Mouse (Mus musculus) kidney, postnatal 36 days (tissue): ENCODE data around the gene Phex.

Experiments
- DNase-seq, 2 experiments: peaks; one replicate each; pipeline ENCODE4 v3.0.0; 2021 to 2022; ENCODE audit warnings: mixed read lengths in 2 of 2

Gene Phex

DNA sequence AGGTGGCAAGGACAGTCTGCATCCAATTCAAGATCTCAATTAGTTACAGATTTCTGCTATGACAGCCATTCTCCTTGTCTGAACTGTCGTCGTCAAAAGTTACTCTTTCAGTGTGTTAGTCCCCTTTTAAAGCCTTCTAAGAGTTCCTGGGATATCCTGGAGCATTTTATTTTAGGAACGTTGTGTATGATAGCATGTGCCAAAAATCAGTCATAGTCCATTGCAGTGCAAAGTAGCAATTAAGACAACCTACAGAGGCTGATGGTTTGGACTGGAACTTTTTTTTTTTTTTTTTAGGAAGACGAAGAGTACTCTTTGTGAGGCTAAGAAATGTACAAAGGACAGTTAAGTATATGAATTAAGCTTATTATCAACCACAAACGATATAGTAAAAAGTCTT, at the start of gene Phex:
Phex (minus strand) TSS at position 101 of the 400 bp plus-strand sequence.
- DNase-seq: no peak

DNA sequence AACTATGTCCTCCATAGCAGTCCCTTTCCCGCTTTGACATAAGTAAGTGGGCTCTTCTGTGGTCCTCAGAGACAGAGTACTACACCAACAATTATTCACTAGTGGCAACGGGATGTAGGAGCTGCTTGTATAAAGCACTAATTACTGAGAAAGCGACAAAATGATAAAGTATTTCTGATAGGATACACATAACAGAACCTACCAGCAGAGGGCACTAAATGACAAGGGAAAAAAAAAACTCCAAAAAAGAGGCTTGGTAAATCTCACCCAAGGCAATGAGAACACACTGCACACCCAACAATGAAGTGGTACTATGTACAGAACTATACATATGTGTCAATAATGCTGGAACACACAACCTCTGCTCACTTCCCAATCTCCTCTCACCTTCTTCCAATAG, 47.6 kb upstream of the Phex start:
- peak in 1 of 2 experiments; percentile 7 for DNase-seq

DNA sequence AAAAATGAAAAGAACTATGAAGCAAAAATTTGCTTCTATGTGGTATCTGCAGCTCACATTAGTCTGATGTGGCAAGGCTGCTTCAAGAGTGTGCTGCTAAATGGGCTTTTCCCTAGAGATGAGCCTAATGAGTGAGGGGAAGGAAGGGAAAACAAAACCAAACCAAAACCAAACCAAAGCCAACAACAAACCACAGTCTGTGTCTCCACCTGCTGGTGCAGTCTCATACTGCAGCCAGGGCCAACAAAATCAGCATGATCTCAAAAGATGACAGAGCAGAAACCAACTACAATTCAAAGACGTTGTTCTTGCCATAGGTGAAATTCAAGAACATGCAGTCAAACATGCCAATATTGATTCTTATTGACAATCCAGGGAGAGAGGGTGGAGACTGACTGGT, 39.3 kb upstream of the Phex start:
- DNase-seq: peak; percentile 23 to 72

DNA sequence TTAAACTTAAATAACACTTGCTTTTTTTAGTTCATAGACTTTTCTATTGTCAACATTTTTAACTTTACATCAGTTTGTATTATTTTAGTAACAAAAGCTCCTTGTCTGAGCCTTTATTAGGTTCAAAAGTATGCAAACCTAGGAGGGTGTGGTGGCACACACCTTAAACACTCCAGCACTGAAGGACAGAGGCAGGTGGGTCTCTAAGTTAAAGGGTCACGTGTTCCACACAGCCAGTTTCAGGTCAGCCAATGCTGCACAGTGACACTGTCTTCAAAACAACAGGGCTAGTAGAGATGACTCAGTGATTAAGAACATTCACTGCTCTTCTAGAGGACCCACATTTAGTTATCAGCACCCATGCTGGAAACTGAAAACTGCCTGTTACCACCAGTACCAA, 33.9 kb upstream of the Phex start:
- no peak for DNase-seq

DNA sequence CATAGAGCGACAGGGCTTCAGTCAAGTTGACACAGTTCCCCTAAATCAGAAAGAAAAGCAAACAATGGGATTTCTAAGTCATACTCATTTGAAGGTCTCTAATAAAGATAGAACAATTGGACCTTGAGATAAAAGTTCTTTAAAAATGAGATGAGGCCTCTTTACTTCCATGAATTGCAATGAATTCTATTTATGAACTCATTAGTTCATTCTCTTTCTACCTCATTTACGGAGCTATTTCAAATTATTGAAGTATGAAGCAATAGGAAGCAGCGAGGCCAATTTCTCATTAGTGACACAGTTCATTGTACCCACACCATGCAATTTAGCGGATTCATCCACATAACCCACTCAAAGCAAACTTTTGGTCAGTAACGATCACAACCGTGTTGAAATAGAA, 32.3 kb upstream of the Phex start:
- DNase-seq: no peak

DNA sequence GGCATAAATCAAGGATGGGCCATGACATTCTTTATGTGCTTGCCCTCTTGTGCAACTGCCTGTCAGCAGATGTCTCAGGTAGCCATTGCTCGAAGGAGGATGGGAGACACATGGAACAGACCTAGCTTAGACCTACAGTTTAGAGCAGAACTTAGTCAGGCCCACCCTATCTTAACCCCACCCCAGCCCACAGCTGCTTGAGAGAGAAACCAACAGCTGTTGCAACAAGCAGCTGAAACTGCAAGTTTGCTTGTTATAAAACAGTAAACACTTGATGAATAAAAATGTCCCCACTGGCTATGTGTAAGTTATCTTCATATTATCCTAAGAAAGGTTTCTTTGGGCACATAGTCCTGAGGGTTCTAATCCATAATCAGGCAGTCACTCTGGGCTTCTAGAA, 19.7 kb upstream of the Phex start:
- DNase-seq: no peak

DNA sequence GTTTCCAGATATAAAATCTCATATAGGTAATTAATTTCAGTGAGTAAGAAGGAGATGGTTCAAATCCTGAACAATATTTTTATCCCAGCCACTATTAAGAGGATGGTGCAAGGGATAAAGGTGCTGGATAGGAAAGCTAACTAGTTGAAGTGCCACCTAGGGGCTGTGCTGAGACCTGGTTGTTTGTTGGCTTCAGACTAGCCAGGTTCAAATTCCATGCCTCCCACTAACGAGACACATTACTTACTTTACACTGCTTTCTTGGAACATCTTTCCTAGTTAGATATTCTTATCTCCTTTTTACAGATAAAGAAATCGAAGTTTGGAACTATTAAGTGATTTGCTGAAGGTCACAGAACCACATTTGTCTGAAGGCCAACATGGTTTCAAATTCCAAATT, 4.3 kb upstream of the Phex start:
- peak in 1 of 2 experiments; percentile 1 for DNase-seq

DNA sequence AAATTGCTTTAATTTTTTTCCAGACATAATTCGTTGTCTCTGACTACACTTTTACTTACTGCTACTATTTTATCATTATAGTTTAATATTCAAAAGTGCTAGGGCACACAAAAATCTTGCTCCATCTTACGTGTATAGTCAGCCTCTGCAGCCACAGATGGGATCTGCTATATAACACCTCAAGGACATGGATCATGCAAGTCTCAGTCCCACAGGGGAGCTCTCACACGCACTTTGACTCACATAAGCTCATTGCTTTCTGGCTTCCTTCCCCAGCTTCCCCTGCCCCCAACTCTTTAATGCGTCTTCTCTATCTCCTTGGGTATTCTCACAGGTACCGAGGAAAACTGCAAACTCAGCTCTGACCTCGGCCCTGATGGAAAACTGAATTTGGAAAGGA, 10.2 kb downstream of the Phex start:
- DNase-seq: no peak

DNA sequence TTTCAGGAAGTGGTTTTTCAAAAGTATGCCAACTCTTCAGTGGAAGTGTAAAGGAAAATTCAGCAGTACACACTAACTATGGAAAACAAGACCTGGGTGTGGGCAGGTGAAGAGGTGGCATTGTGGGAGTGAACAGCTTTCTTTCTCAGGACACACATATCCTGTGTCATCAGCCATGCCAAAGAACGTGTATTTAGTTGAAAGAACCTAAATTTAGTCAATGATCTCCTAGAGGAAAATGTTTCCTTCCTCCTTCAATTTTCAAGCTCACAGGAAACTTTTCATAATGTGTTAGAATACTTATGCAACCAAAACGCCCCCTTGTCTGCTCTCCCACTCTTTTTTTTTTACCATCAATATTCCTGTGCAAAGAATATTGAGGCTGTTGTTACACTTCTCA, 23.9 kb downstream of the Phex start:
- no peak for DNase-seq

DNA sequence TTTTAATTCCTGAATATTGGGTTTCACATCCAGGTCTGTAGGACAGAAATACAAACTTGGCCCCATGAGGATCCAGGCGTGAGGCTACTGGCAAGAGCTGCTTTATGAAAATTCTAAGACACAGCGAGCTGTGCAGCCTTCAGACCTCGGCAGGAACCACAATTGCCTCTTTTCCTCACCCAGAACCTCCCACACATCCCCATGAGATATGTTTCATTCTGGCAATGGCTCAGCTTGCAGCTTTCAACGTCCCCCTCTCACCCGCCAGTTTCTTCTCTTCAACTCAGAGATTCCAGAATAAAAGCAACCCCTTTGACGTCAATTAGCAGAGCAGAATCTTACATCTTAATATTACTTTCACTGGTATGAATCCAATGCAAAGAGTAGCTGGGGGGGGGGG, 25.0 kb downstream of the Phex start:
- DNase-seq: no peak

DNA sequence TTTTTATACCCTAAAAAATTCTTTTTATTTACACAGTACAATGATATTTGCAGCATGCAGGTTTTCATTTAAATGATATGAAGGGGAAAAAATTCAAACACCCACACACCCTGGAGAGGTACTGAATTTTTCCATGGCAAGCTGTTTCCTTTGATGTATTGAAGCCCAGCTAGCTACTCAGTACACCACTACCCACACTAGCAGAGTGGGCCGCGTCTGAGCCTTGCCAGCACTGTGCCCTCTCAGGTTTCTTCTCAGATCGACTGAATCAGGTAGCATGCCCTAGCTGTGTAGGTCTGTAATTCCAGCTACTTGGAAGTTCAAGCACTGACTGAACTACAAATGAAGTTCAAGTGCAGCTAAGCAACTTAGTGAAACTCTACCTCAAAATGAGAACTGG, 26.7 kb downstream of the Phex start:
- DNase-seq: no peak

DNA sequence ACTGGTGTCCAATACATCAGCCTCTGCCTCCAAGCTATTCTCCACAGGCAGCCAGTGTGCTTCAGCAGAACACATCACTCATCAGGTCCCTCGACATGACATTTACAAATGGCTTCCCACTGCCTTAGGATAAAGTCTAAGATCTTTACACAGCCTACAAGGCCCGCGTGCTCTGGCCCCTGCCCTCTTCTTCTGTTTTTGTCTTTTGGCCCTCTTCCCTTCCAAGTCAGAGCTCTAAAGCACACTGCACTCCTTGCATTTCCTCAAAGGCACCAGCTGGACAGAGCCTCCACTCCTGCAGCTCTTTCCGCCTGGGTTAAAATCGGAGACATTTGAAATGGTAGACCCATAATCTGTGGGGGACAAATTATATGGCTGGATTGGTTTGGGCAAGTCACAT, 28.1 kb downstream of the Phex start:
- no peak for DNase-seq

DNA sequence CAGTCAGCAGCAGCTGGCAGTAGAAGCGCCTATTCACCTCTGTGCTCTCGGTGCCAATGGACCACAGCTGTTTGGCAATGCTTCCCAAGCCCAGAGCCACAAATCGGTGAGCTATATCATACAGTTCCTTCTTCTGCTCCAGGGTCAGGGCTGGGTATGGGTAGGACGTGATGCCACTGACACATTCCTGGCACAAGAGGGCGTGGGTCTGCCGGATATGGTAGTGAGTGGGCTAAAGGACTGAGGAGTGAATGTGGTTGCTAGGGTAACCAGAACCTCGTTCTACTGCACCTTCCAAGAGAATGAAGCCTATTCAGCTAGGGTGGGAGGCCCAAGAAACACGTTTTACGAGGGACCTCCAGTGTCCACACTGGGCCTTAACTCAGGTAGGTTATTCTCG, 36.3 kb downstream of the Phex start:
- DNase-seq: peak in 1 of 2 experiments; percentile 6

DNA sequence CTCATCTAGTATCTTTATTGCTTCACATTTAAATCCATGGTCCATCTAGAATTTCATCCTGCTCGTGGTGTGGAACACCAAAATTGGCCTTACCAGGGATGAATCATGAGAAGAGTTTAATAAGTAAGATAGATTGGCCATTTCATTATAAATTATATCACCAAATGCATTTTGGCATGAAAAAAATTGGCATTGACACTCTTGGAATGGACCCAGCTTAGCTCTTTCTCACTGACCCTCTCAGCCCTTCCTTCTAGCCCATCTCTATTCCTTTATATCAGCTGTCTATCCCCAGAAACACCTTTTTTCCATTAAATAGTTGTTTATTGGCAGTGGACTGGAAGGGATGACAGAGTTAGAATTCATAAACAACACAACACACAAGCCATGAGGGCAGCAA, 37.7 kb downstream of the Phex start:
- DNase-seq: no peak

DNA sequence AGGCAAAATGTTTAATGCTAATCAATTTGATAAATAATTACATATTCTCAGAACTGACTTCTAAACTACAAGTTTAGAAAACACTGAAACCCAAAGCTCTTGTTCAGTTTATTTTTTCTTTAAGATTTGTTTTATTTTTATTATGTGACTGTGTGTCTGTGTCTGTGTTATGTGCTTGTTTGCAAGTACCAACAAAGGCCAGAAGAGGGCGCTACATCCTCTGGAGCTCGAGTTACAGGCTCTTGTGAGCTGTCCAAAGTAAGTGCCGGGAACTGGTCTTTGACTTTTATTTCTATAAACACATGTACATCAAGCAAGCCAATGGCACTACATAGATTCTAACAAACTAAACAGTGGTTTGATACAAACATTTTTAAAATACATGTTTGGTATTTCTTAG, 41.2 kb downstream of the Phex start:
- DNase-seq: no peak

DNA sequence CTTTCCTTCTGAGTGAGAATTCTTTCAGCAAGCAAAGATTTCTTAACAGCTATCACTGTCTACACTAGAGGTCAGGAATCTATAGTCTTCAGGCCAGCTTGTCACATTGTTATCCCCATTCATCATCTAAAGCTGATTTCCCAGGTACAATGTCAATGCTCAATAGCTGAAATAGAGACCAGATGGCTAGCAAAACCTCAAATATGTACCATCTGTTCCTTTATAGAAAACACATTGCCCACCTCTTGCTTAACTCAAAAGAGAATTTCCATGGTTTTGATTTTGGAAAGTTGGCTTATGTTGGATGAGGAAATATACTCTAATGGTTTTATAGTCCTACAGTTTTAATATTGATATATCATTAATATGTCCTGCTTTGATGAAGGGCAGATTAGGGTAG, 45.9 kb downstream of the Phex start:
- DNase-seq: no peak

DNA sequence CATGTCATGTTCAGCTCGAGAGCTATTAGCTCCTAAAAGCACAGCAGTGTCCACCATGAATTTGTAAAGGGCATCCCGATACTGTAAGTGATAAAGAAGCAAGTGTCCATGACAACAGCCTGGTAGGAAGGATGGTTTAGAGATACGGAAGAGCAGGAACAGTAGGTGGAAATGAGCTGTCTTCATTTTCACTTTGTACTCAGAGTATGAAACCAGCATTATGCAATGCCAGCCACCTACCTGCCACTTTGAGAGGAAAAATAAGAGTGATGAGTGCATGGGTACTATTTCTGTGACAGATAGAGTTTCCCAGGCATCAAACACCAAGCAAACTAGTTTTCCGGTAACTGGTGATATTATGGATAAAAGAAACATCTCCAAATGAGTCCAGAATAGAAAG, 59.6 kb downstream of the Phex start:
- DNase-seq: no peak

DNA sequence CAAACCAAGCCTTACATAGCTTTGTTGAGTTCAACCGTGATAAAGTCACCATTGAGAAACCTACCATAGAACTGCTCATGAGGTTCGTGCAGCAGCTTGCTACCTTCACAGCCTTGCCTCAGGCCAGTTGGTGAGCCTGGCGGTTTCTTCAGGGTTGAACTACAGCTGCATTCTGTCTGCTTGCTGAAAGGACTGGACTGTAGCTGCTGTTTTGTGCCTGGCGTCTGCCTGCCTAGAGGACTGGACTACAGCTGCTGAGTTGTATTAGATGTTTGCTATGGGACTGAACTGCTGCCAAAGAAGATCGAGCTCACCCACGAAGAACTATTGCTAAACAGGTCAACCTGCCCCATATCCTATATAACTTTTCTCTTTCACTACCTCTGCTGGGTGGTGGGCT, 68.9 kb downstream of the Phex start:
- DNase-seq: no peak

DNA sequence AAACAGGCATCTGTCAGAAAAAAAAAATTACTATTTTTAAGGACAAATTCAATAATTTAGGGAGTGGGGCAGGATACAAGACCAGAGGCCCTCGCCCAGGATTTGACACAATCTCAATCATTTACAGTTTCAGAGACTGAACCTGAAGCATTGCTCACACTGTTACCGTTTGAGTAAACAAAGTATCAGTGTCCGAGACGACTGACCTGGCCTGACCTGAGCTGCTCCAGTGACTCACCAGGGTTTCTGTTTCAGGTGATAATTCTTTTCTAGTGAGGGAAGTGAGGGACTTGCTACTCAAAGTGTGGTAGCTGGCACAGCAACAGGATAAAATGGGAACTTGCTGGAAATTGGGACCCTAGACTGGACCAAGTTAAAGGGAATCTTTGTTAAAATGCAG, 80.4 kb downstream of the Phex start:
- DNase-seq: no peak

DNA sequence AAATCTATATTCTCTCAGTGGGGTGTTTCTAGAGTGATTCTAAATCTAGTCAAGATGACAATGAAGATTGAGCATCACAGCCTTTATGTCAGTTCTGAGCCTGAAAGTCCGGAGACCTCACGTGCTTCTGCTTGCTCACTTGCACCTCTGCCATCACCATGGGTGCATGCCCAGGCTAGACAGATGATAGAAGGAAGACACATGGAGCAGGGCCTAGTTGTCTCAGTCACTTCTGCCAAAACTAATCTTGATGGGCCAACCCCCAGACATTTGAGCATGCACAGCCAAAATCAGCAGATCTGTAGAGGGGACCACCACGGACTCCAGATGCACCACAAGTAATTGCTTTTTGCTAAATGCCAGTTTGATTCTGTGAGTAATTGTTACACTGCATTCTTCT, 85.3 kb downstream of the Phex start:
- no peak for DNase-seq

DNA sequence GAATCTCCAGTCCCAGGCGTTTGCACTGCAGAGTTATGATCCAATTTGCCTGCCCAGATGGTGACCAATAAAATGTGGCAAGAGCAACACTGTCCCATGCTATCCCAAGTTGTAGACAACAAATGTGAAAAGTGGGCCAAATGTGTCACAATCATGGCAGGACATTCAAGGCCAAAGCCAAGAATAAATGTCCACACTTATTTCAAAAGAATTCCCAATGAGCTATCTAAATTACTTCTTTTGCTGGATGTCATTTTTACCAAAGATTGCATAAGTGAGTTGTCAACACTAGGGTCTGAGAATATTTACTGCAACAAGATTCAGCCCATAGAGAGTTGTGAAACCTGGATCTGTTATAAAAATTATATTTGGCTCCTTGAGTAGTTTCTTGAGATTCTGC, 86.7 kb downstream of the Phex start:
- no peak for DNase-seq

DNA sequence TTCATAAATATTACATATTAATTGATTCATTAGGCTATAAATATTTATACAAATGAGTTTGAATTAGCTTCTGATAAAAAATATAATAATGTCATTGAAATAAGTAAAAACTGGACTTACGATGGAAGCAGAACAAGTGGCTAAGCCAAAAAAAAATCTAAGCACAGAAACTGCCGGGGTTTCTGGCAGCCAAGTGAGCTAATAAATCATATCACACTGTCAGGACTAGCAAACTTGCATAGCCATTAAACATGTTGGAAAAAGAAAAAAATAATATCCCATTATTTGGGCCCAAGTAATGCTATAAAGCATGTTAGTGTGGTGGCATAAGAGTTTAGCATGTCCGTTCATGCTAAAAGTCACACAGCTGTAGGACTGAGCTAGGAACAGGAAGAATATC, 87.4 kb downstream of the Phex start:
- no peak for DNase-seq

DNA sequence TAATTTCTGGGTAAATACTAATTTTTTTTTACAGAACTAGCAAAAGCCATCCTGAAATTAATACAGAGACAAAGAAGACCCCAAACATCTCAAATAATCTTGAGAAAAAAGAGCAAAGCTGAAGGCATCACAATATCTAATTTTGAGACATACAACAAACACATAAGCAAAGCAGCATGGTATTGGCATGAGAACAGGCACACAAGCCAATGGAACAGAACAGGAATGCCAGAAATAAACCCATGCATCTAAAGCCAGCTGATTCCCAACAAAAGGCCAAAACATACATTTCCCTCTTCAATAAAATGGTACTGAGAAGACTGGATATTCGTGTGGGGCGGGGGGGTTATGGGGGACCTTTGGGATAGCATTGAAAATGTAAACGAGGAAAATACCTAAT, 90.7 kb downstream of the Phex start:
- DNase-seq: no peak

DNA sequence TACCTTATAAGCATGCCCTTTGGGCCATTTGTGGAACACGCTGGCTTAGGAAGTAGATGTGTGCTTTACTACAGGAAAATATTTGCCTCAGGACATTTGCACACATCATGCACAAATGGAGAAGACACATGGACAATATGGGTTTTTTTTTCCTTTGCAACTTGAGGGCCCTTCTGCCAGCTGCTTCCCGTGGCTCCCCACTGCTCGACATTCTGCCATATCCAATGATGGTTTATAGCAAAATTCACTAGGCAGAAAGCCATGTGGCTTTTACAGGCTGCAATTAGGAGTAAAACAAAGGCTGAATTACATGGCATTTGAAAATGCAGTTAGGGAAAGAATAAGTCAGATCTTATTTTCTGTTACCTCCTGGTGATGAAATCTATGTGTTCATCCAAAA, 104.8 kb downstream of the Phex start:
- no peak for DNase-seq

DNA sequence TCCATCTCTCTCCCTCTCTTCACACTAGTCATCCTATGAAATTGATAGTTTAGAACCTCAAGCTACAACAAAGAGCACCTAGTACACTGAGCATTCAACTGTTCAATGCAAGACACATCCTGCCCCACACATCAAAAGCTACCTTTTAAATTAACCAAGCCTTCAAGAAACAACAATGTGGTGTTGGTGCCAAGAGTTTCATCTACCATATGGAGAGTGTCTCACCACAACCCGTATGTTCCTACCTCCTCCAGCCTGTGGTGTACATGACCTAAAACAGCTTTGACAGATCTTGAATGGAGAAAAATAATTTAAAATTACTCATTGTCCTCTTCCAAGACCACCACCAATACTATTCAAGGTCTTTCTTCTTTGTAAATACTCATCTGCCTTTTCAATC, 106.9 kb downstream of the Phex start:
- DNase-seq: no peak

DNA sequence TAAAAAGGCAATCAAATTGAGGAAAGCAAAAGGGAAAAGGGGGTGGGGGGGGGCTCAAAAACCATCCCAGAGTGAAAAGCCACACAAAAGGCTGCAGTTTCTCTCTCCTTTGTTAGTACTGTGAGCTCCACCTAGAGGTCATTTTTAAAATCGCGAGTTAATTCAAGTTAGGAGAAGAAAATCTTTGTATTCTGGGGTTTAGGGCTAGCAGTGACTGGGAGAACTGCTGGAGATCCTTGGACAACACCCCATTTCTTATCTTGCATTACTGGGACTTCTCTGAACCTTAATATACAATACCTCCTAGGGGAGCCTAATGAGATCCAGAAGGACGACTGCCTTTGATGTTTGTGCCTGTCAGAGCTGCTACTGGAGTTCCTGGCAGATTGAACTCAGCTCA, 107.7 kb downstream of the Phex start:
- peak in 1 of 2 experiments; percentile 23 for DNase-seq
